Comparison of ENCODE assay signal across 22 mouse cellular contexts in the genomic region with DNA sequence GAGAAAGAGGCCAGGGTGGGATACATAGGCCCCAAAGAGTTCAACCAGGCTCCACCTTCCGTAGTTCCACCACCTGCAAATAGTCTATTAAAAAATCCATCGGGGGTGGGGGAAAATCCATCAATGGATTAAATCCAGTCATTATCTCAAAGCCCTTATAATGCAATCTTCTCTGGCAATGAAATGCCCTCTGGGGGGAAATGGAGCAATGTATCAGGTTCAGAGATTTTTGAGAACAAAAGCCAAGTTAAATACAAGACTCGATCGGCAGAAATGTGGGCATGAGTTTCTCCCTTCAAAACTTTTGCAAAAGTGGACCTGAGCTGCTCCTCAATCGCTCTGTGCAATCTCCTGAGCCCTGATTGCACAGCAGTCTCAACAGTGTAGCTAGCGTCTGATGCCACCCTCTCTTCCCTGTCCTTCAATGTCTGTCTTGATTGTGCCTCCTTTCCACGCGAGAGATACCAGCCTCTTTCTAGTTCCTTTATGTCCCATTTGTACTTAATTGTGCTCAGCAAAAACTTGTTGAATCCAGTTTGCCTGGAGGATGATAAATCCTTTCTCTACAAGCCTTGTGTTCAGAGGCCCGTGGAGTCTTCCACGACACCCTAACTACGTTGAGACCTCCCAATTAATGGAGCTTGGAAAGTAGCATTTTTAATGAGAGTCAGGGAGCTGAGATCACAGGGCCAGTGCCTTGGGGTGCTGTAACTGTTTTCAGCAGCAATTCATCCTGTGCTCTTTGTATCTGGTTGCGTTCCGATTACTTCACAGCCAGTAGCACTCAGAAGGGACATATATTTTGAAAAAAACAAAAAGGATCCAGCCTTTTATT.
DNase-seq lines count a peak whose midpoint lies in the region; ATAC-seq and TF ChIP-seq lines count a peak whose summit lies in the region.
"Had no signal": no experiment of that assay in that cellular context is flagged by ENCODE, and none has a peak within 500 bp of the region (broad histone marks: within the 10 kb centered on the region; RNA-seq: fewer than 3 reads in every experiment).

No protein-coding gene starts in this region.

- no peak for DNase-seq in forebrain, embryonic 11.5 days (ENCODE audit: low spot score)
- DNase-seq in forebrain, embryonic 14.5 days (ENCODE audit: low spot score), result no peak
- DNase-seq in midbrain, postnatal 0 days (ENCODE audit: low spot score), result no peak
- DNase-seq in midbrain, embryonic 10.5 days (ENCODE audit: low spot score), result no peak
- peak; percentile 64 for DNase-seq in gonadal fat pad, adult 2 months (ENCODE audit: low read depth)
- no peak for DNase-seq in liver, postnatal 0 days
- DNase-seq: adrenal gland, adult 8-10 months; adrenal gland, postnatal 36 days; B cell, adult 2 months; cerebellum, adult 11 months; cerebellum, adult 8-10 months; cerebellum, postnatal 14 days; embryo, embryonic 11 days; gastrocnemius, postnatal 10 days had no signal

- H3K36me3 ChIP-seq in forebrain, embryonic 11.5 days (ENCODE audit: control insufficient read depth, insufficient read depth, low read length), result no peaks in the 10 kb centered on the region
- no peaks in the 10 kb centered on the region for H3K36me3 ChIP-seq in forebrain, embryonic 14.5 days (ENCODE audit: control insufficient read depth, insufficient read depth, low read length)
- no peaks in the 10 kb centered on the region for H3K36me3 ChIP-seq in hindbrain, embryonic 15.5 days
- no peaks in the 10 kb centered on the region for H3K36me3 ChIP-seq in hindbrain, embryonic 13.5 days
- H3K36me3 ChIP-seq in midbrain, postnatal 0 days (ENCODE audit: insufficient read depth, low read length), result no peaks in the 10 kb centered on the region
- no peaks in the 10 kb centered on the region for H3K36me3 ChIP-seq in midbrain, embryonic 10.5 days
- no peaks in the 10 kb centered on the region for H3K36me3 ChIP-seq in liver, postnatal 0 days (replicated peaks; ENCODE audit: insufficient read depth, low read length)
- H3K36me3 ChIP-seq: embryonic facial prominence, embryonic 15.5 days; G1E; heart, embryonic 12.5 days had no signal

- no peaks in the 10 kb centered on the region for H3K27me3 ChIP-seq in forebrain, embryonic 11.5 days (ENCODE audit: control insufficient read depth, insufficient read depth, low read length)
- no peaks in the 10 kb centered on the region for H3K27me3 ChIP-seq in forebrain, embryonic 14.5 days (replicated peaks; ENCODE audit: control insufficient read depth, insufficient read depth, low read length)
- H3K27me3 ChIP-seq in hindbrain, embryonic 15.5 days, result no peaks in the 10 kb centered on the region
- no peaks in the 10 kb centered on the region for H3K27me3 ChIP-seq in hindbrain, embryonic 13.5 days
- H3K27me3 ChIP-seq in midbrain, postnatal 0 days (ENCODE audit: insufficient read depth, low read length), result no peaks in the 10 kb centered on the region
- no peaks in the 10 kb centered on the region for H3K27me3 ChIP-seq in midbrain, embryonic 10.5 days (ENCODE audit: low read depth, poor library complexity, severe bottlenecking)
- no peaks in the 10 kb centered on the region for H3K27me3 ChIP-seq in liver, postnatal 0 days (ENCODE audit: insufficient read depth, low read length)
- H3K27me3 ChIP-seq: embryonic facial prominence, embryonic 15.5 days; heart, embryonic 12.5 days had no signal

- no peaks in the 10 kb centered on the region for H3K9me3 ChIP-seq in forebrain, embryonic 11.5 days (ENCODE audit: control insufficient read depth, low read length)
- no peaks in the 10 kb centered on the region for H3K9me3 ChIP-seq in forebrain, embryonic 14.5 days (replicated peaks; ENCODE audit: control insufficient read depth, low read length)
- no peaks in the 10 kb centered on the region for H3K9me3 ChIP-seq in hindbrain, embryonic 15.5 days
- no peaks in the 10 kb centered on the region for H3K9me3 ChIP-seq in hindbrain, embryonic 13.5 days
- H3K9me3 ChIP-seq in midbrain, postnatal 0 days (ENCODE audit: low read length), result no peaks in the 10 kb centered on the region
- no peaks in the 10 kb centered on the region for H3K9me3 ChIP-seq in midbrain, embryonic 10.5 days (replicated peaks)
- no peaks in the 10 kb centered on the region for H3K9me3 ChIP-seq in liver, postnatal 0 days (ENCODE audit: low read length)
- H3K9me3 ChIP-seq: embryonic facial prominence, embryonic 15.5 days; G1E; heart, embryonic 12.5 days had no signal

- WGBS in forebrain, embryonic 11.5 days, result 56% methylated on average over 13 of the region's 13 CpGs
- 37% methylated on average over 13 of the region's 13 CpGs for WGBS in forebrain, embryonic 14.5 days
- WGBS in hindbrain, embryonic 15.5 days, result 70% methylated on average over 13 of the region's 13 CpGs
- WGBS in hindbrain, embryonic 13.5 days, result 78% methylated on average over 13 of the region's 13 CpGs
- WGBS in midbrain, postnatal 0 days, result 68% methylated on average over 13 of the region's 13 CpGs
- WGBS in midbrain, embryonic 10.5 days, result 77% methylated on average over 13 of the region's 13 CpGs
- WGBS in liver, postnatal 0 days (ENCODE audit: insufficient replicate concordance), result 83% methylated on average over 13 of the region's 13 CpGs

- no peak overlapping the region for H3K4me2 ChIP-seq in forebrain, embryonic 11.5 days (ENCODE audit: low read depth, low read length, severe bottlenecking)
- H3K4me2 ChIP-seq in forebrain, embryonic 14.5 days (ENCODE audit: low read length), result no peak overlapping the region
- no peak overlapping the region for H3K4me2 ChIP-seq in hindbrain, embryonic 15.5 days
- H3K4me2 ChIP-seq in hindbrain, embryonic 13.5 days, result no peak overlapping the region
- H3K4me2 ChIP-seq in midbrain, postnatal 0 days (ENCODE audit: low read depth, low read length, poor library complexity, severe bottlenecking), result no peak overlapping the region
- H3K4me2 ChIP-seq in liver, postnatal 0 days (ENCODE audit: low read depth, low read length), result no peak overlapping the region
- H3K4me2 ChIP-seq: embryonic facial prominence, embryonic 15.5 days; heart, embryonic 12.5 days had no signal

- no peak overlapping the region for H3K27ac ChIP-seq in forebrain, embryonic 11.5 days (ENCODE audit: low read depth, low read length)
- no peak overlapping the region for H3K27ac ChIP-seq in forebrain, embryonic 14.5 days (ENCODE audit: low read depth, low read length)
- H3K27ac ChIP-seq in hindbrain, embryonic 15.5 days (replicated peaks), result no peak overlapping the region
- H3K27ac ChIP-seq in hindbrain, embryonic 13.5 days, result no peak overlapping the region
- no peak overlapping the region for H3K27ac ChIP-seq in midbrain, postnatal 0 days (ENCODE audit: low read depth, low read length)
- no peak overlapping the region for H3K27ac ChIP-seq in midbrain, embryonic 10.5 days (replicated peaks)
- no peak overlapping the region for H3K27ac ChIP-seq in liver, postnatal 0 days (ENCODE audit: low read depth)
- H3K27ac ChIP-seq: embryonic facial prominence, embryonic 15.5 days had no signal

- no peak overlapping the region for H3K9ac ChIP-seq in forebrain, embryonic 11.5 days (ENCODE audit: low read length)
- no peak overlapping the region for H3K9ac ChIP-seq in forebrain, embryonic 14.5 days (ENCODE audit: low read length)
- H3K9ac ChIP-seq in hindbrain, embryonic 15.5 days, result no peak overlapping the region
- no peak overlapping the region for H3K9ac ChIP-seq in hindbrain, embryonic 13.5 days
- no peak overlapping the region for H3K9ac ChIP-seq in midbrain, postnatal 0 days (replicated peaks; ENCODE audit: low read length, poor library complexity, severe bottlenecking)
- no peak overlapping the region for H3K9ac ChIP-seq in liver, postnatal 0 days (replicated peaks)
- H3K9ac ChIP-seq: embryonic facial prominence, embryonic 15.5 days; heart, embryonic 12.5 days had no signal

- TF ChIP-seq EP300 in liver, postnatal 0 days (IDR thresholded peaks at IDR 0.05; ENCODE audit: low read depth), result no peak

- no peak for TF ChIP-seq CTCF in midbrain, postnatal 0 days (IDR thresholded peaks at IDR 0.05)
- TF ChIP-seq CTCF in liver, postnatal 0 days (IDR thresholded peaks at IDR 0.05; ENCODE audit: low read depth), result no peak

- 0 out of 2 replicates have a peak, but pooled peaks have one; percentile 33 for ATAC-seq in forebrain, embryonic 11.5 days (replicated peaks; ENCODE audit: low FRiP score)
- no peak; the same call in 1 of the 2 replicates for ATAC-seq in forebrain, embryonic 14.5 days
- ATAC-seq in hindbrain, embryonic 15.5 days (ENCODE audit: low FRiP score, low read depth), result peak; percentile 51; the same call in 1 of the 2 replicates
- ATAC-seq in hindbrain, embryonic 13.5 days (ENCODE audit: low FRiP score), result no peak; the same call in 1 of the 2 replicates
- peak; percentile 35; the same call in 1 of the 2 replicates for ATAC-seq in midbrain, postnatal 0 days (ENCODE audit: low FRiP score)
- no peak for ATAC-seq in liver, postnatal 0 days
- ATAC-seq: CD4-positive, CD25-positive, alpha-beta regulatory T cell, adult 4 months; forebrain, embryonic 16.5 days; intestine, embryonic 16.5 days had no signal

- H3K4me3 ChIP-seq in forebrain, embryonic 11.5 days (ENCODE audit: low read depth, low read length), result no peak overlapping the region
- H3K4me3 ChIP-seq in forebrain, embryonic 14.5 days (ENCODE audit: low read depth, low read length), result no peak overlapping the region
- H3K4me3 ChIP-seq in hindbrain, embryonic 15.5 days, result no peak overlapping the region
- H3K4me3 ChIP-seq in hindbrain, embryonic 13.5 days, result no peak overlapping the region
- no peak overlapping the region for H3K4me3 ChIP-seq in midbrain, postnatal 0 days (ENCODE audit: low read depth, low read length)
- H3K4me3 ChIP-seq in midbrain, embryonic 10.5 days, result no peak overlapping the region
- no peak overlapping the region for H3K4me3 ChIP-seq in liver, postnatal 0 days (ENCODE audit: low read depth, low read length)
- H3K4me3 ChIP-seq: embryonic facial prominence, embryonic 15.5 days; heart, embryonic 12.5 days had no signal

- no peaks in the 10 kb centered on the region for H3K4me1 ChIP-seq in forebrain, embryonic 11.5 days (replicated peaks; ENCODE audit: control insufficient read depth, insufficient read depth, low read length)
- H3K4me1 ChIP-seq in forebrain, embryonic 14.5 days (ENCODE audit: control insufficient read depth, insufficient read depth, low read length), result no peaks in the 10 kb centered on the region
- H3K4me1 ChIP-seq in hindbrain, embryonic 15.5 days (replicated peaks), result no peaks in the 10 kb centered on the region
- no peaks in the 10 kb centered on the region for H3K4me1 ChIP-seq in hindbrain, embryonic 13.5 days (replicated peaks)
- no peaks in the 10 kb centered on the region for H3K4me1 ChIP-seq in midbrain, postnatal 0 days (ENCODE audit: insufficient read depth, low read length)
- H3K4me1 ChIP-seq in midbrain, embryonic 10.5 days, result peaks cover 6% of the 10 kb centered on the region
- no peaks in the 10 kb centered on the region for H3K4me1 ChIP-seq in liver, postnatal 0 days (ENCODE audit: insufficient read depth)
- H3K4me1 ChIP-seq: heart, embryonic 12.5 days had no signal

Comparison
In these comparisons a context has a peak if more than half of its experiments do, and no peak if none do; other contexts are left out.
1. ATAC-seq: peak in forebrain, embryonic 11.5 days (single experiment), hindbrain, embryonic 15.5 days (single experiment) and midbrain, postnatal 0 days (single experiment); none in forebrain, embryonic 14.5 days (single experiment), hindbrain, embryonic 13.5 days (single experiment) and liver, postnatal 0 days (single experiment).